Mouse (Mus musculus) embryonic facial prominence, embryonic 13.5 days (tissue): Measurements from ENCODE around the gene Trim28. TPM values are rescaled to one million over a fixed set of nuclear protein-coding genes. Genes with fewer than 3 reads are reported as not detected.
"Not testable (repeated sequence)": the region's sequence is repeated elsewhere in the genome, so short reads cannot be mapped to it uniquely, and the experiment has no call there.

ENCODE experiments used
- ATAC-seq: fragments of 200-750 bp; cut with Nextera tagmentation; 2 replicates; pipeline ENCODE4 v1.8.0; 2017; ENCODE audit warnings: low read depth; ENCODE audit not compliant: insufficient number of reproducible peaks, insufficient read depth, low FRiP score, low TSS enrichment
- H3K27ac ChIP-seq: fragments of 300-500 bp; sonication (generic); 2 replicates; pipeline ENCODE4 v1.5.1; 2015; ENCODE audit warnings: moderate library complexity, mild to moderate bottlenecking, inconsistent platforms
- H3K27me3 ChIP-seq: fragments of 300-500 bp; sonication (generic); 2 replicates; pipeline ENCODE4 v1.6.1; 2015; ENCODE audit warnings: mild to moderate bottlenecking, inconsistent platforms
- H3K36me3 ChIP-seq: fragments of 300-500 bp; sonication (generic); 2 replicates; pipeline ENCODE4 v1.6.1; 2015; ENCODE audit warnings: mild to moderate bottlenecking, inconsistent platforms
- H3K4me1 ChIP-seq: fragments of 300-500 bp; sonication (generic); 2 replicates; pipeline ENCODE4 v1.6.1; 2015; ENCODE audit warnings: inconsistent platforms
- H3K4me2 ChIP-seq: fragments of 300-500 bp; sonication (generic); 2 replicates; pipeline ENCODE4 v1.6.1; 2015; ENCODE audit warnings: moderate library complexity, mild to moderate bottlenecking, inconsistent platforms
- H3K4me3 ChIP-seq: fragments of 300-500 bp; sonication (generic); 2 replicates; pipeline ENCODE4 v1.5.1; 2015; ENCODE audit warnings: mild to moderate bottlenecking, inconsistent platforms
- H3K9ac ChIP-seq: fragments of 300-500 bp; sonication (generic); 2 replicates; pipeline ENCODE4 v1.6.1; 2015; ENCODE audit warnings: mild to moderate bottlenecking, inconsistent platforms
- H3K9me3 ChIP-seq: fragments of 300-500 bp; sonication (generic); 2 replicates; pipeline ENCODE4 v1.6.1; 2016; ENCODE audit warnings: inconsistent platforms
- WGBS: fragments of 180-500 bp; shearing (Covaris S2); methylation state at CpG from one replicate; pipeline ENCODE4 v1.1.7; 2015; ENCODE audit warnings: mixed read lengths; 5-methylcytosine and 5-hydroxymethylcytosine counted together
- polyA plus RNA-seq: library from polyadenylated mRNA; unstranded; fragments of >200 nt; fragmentation: Nextera tagmentation; extraction: Ambion mirVana; gene quantifications from 2 replicates; pipeline ENCODE4 v1.2.1, GENCODE M21; 2015

The Trim28 gene
- polyA plus RNA-seq, 1 experiment from 2014 or later, result 337 TPM

GRCm38 (mm10) chr7:13053001-13053400 lies 54.1 kb downstream of the Trim28 start:
- no peak for ATAC-seq

GRCm38 (mm10) chr7:13053501-13053900 lies 54.6 kb downstream of the Trim28 start:
- Histone ChIP-seq H3K27ac (no peak overlapping the region), H3K4me2 (peak overlapping the region; percentile 67), H3K4me3 (peak overlapping the region; percentile 60), H3K27me3 (no peaks in the 10 kb centered on the region), H3K9me3 (no peaks in the 10 kb centered on the region), H3K4me1 (0 out of 2 replicates have a peak, but pooled peaks cover 5% of the 10 kb centered on the region), H3K9ac (peak overlapping the region; percentile 72; the same call in 1 of the 2 replicates), H3K36me3 (no peaks in the 10 kb centered on the region)
- 94% methylated on average over 2 of the region's 2 CpGs for WGBS
- ATAC-seq, result no peak

More at GRCm38 (mm10) chr7:13053001-13053400, 54.1 kb downstream of the Trim28 start:
- Histone ChIP-seq H3K27me3 (no peaks in the 10 kb centered on the region), H3K27ac (no peak overlapping the region), H3K4me1 (0 out of 2 replicates have a peak, but pooled peaks cover 5% of the 10 kb centered on the region), H3K9me3 (no peaks in the 10 kb centered on the region), H3K9ac (no peak overlapping the region), H3K4me3 (no peak overlapping the region), H3K36me3 (no peaks in the 10 kb centered on the region), H3K4me2 (no peak overlapping the region)
- 90% methylated on average over 13 of the region's 13 CpGs for WGBS

- Histone ChIP-seq H3K9me3 (no peaks in the 10 kb centered on the region), H3K4me3 (peak overlapping the region; percentile 60), H3K27ac (peak overlapping the region; percentile 89), H3K36me3 (no peaks in the 10 kb centered on the region), H3K27me3 (no peaks in the 10 kb centered on the region), H3K4me1 (0 out of 2 replicates have a peak, but pooled peaks cover 5% of the 10 kb centered on the region), H3K4me2 (peak overlapping the region; percentile 67), H3K9ac (peak overlapping the region; percentile 72)
- 3% methylated on average over 15 of the region's 15 CpGs for WGBS
- ATAC-seq, result no peak
These were observed 55.0 kb downstream of the Trim28 start for GRCm38 (mm10) chr7:13053961-13054286.

- ATAC-seq, result peak; percentile 95
These were observed 55.5 kb downstream of the Trim28 start, which contains the start of gene Mzf1 for GRCm38 (mm10) chr7:13054287-13055010. Gene Mzf1, minus strand, starts transcription at chr7:13054764.

GRCm38 (mm10) chr7:13056913-13057700 lies 58.2 kb downstream of the Trim28 start:
- Histone ChIP-seq H3K4me2 (no peak overlapping the region), H3K36me3 (no peaks in the 10 kb centered on the region), H3K4me1 (0 out of 2 replicates have a peak, but pooled peaks cover 5% of the 10 kb centered on the region), H3K9ac (no peak overlapping the region), H3K9me3 (no peaks in the 10 kb centered on the region), H3K27me3 (no peaks in the 10 kb centered on the region), H3K4me3 (no peak overlapping the region), H3K27ac (no peak overlapping the region)
- ATAC-seq, result no peak
- WGBS, result 52% methylated on average over 8 of the region's 8 CpGs

More at GRCm38 (mm10) chr7:13054287-13055010, 55.5 kb downstream of the Trim28 start, which contains the start of gene Mzf1:
- H3K9me3 ChIP-seq, result no peaks in the 10 kb centered on the region
- H3K4me2 ChIP-seq, result peak within 1 kb of the TSS; percentile 67
- peak within 1 kb of the TSS; percentile 72 for H3K9ac ChIP-seq
- H3K36me3 ChIP-seq, result no peaks in the 10 kb centered on the region
- H3K27ac ChIP-seq, result peak within 1 kb of the TSS; percentile 89
- WGBS, result under 1% methylated on average over 41 of the region's 41 CpGs
- H3K4me1 ChIP-seq, result 0 out of 2 replicates have a peak, but pooled peaks cover 5% of the 10 kb centered on the region
- peak within 1 kb of the TSS; percentile 60 for H3K4me3 ChIP-seq
- H3K27me3 ChIP-seq, result no peaks in the 10 kb centered on the region

- ATAC-seq, result no peak
- 94% methylated on average over 9 of the region's 9 CpGs for WGBS
- H3K4me1 ChIP-seq, result no peaks in the 10 kb centered on the region
- no peak overlapping the region for H3K9ac ChIP-seq
- no peak overlapping the region for H3K4me2 ChIP-seq
- H3K36me3 ChIP-seq, result no peaks in the 10 kb centered on the region
- no peak overlapping the region for H3K27ac ChIP-seq
- no peaks in the 10 kb centered on the region for H3K27me3 ChIP-seq
- no peaks in the 10 kb centered on the region for H3K9me3 ChIP-seq
- no peak overlapping the region for H3K4me3 ChIP-seq
These were observed 60.6 kb downstream of the Trim28 start for GRCm38 (mm10) chr7:13059536-13059935.

GRCm38 (mm10) chr7:13063399-13063798 lies 64.5 kb downstream of the Trim28 start:
- not testable (repeated sequence) for ATAC-seq, H3K4me3 ChIP-seq, H3K27ac ChIP-seq, H3K9me3 ChIP-seq, H3K9ac ChIP-seq, H3K36me3 ChIP-seq, H3K4me1 ChIP-seq, H3K27me3 ChIP-seq, H3K4me2 ChIP-seq
- WGBS, result 55% methylated on average over 2 of the region's 2 CpGs

GRCm38 (mm10) chr7:13072293-13072692 lies 73.4 kb downstream of the Trim28 start:
- no peak overlapping the region for H3K4me2 ChIP-seq
- WGBS, result 57% methylated on average over 5 of the region's 5 CpGs
- H3K36me3 ChIP-seq, result no peaks in the 10 kb centered on the region
- H3K4me3 ChIP-seq, result no peak overlapping the region
- no peak overlapping the region for H3K9ac ChIP-seq
- ATAC-seq, result no peak
- H3K27ac ChIP-seq, result no peak overlapping the region
- H3K27me3 ChIP-seq, result no peaks in the 10 kb centered on the region
- H3K4me1 ChIP-seq, result no peaks in the 10 kb centered on the region
- H3K9me3 ChIP-seq, result no peaks in the 10 kb centered on the region

Other genes starting within 250 kb of the Trim28 start
- gene Zscan18, start 195.5 kb upstream of the Trim28 start, polyA plus RNA-seq, result 11.2 and 11.8 TPM in 2 replicates
- gene Zfp329, start 180.3 kb upstream of the Trim28 start, polyA plus RNA-seq, result 21.5 and 22.8 TPM in 2 replicates
- 33.9 and 42.5 TPM in 2 replicates for gene Zfp110, start 164.4 kb upstream of the Trim28 start, polyA plus RNA-seq
- gene Zfp128, start 117.9 kb upstream of the Trim28 start, polyA plus RNA-seq, result 5.5 and 5.9 TPM in 2 replicates
- 19.4 and 20.5 TPM in 2 replicates for gene Zscan22, start 101.3 kb upstream of the Trim28 start, polyA plus RNA-seq
- gene Rps5, start 76.8 kb upstream of the Trim28 start, polyA plus RNA-seq, result 1,116 and 1,158 TPM in 2 replicates
- gene Rnf225, start 71.7 kb upstream of the Trim28 start, polyA plus RNA-seq, result 0.66 and 1.1 TPM in 2 replicates
- 14.2 and 15.2 TPM in 2 replicates for gene Zfp324, start 33.3 kb upstream of the Trim28 start, polyA plus RNA-seq
- 9.4 and 9.8 TPM in 2 replicates for gene Zfp446, start 21.3 kb upstream of the Trim28 start, polyA plus RNA-seq
- 0.11 and 0.47 TPM in 2 replicates for gene Slc27a5, start 922 bp upstream of the Trim28 start, polyA plus RNA-seq
- 27.1 and 27.2 TPM in 2 replicates for gene Zbtb45, start 10.9 kb downstream of the Trim28 start, polyA plus RNA-seq
- 129 and 137 TPM in 2 replicates for gene Chmp2a, start 35.7 kb downstream of the Trim28 start, polyA plus RNA-seq
- gene Ube2m, start 39.2 kb downstream of the Trim28 start, polyA plus RNA-seq, result 74.0 and 97.2 TPM in 2 replicates
- 4.1 and 4.4 TPM in 2 replicates for gene Mzf1, start 55.6 kb downstream of the Trim28 start, polyA plus RNA-seq
- gene Vmn1r85, start 96.1 kb downstream of the Trim28 start, polyA plus RNA-seq, result not detected in 2 replicates
- gene Vmn1r86, start 120.8 kb downstream of the Trim28 start, polyA plus RNA-seq, result not detected in 2 replicates
- not detected in 2 replicates for gene Vmn1r87, start 141.0 kb downstream of the Trim28 start, polyA plus RNA-seq
- not detected in 2 replicates for gene Vmn1r88, start 160.5 kb downstream of the Trim28 start, polyA plus RNA-seq
- not detected in 2 replicates for gene Vmn1r89, start 213.9 kb downstream of the Trim28 start, polyA plus RNA-seq